Mouse (Mus musculus): ENCODE data around the gene Cab39. TPM values are rescaled to one million over a fixed set of nuclear protein-coding genes. Genes with fewer than 3 reads are reported as not detected.
"Not testable (repeated sequence)": the region's sequence is repeated elsewhere in the genome, so short reads cannot be mapped to it uniquely, and the experiment has no call there.

The Cab39 gene
- polyA plus RNA-seq, 1 experiment from 2014 or later, result 24.1 TPM

GRCm38 (mm10) chr1:85802517-85802916 is 9.3 kb downstream of the Cab39 start:
- Histone ChIP-seq H3K27ac (ENCODE audit: low read length) (no peak overlapping the region), H3K4me3 (ENCODE audit: low read length) (no peak overlapping the region), H3K27me3 (ENCODE audit: control insufficient read depth, insufficient read depth, low read length) (no peaks in the 10 kb centered on the region), H3K36me3 (ENCODE audit: control insufficient read depth, insufficient read depth) (no peaks in the 10 kb centered on the region), H3K4me1 (ENCODE audit: control insufficient read depth, insufficient read depth, low read length) (peaks cover 24% of the 10 kb centered on the region), H3K9me3 (replicated peaks; ENCODE audit: control insufficient read depth, low read length) (no peaks in the 10 kb centered on the region), H3K9ac (ENCODE audit: low read length) (no peak overlapping the region), H3K4me2 (ENCODE audit: low read depth, low read length) (no peak overlapping the region)
- no peak for ATAC-seq (replicated peaks; ENCODE audit: extremely low read depth, insufficient read depth, low FRiP score)
- WGBS, result 91% methylated on average over 1 of the region's 1 CpGs

GRCm38 (mm10) chr1:85804551-85804950 is 11.3 kb downstream of the Cab39 start:
- WGBS, result 86% methylated on average over 8 of the region's 8 CpGs
- Histone ChIP-seq H3K27ac (ENCODE audit: low read length) (no peak overlapping the region), H3K9ac (ENCODE audit: low read length) (no peak overlapping the region), H3K36me3 (ENCODE audit: control insufficient read depth, insufficient read depth) (no peaks in the 10 kb centered on the region), H3K9me3 (replicated peaks; ENCODE audit: control insufficient read depth, low read length) (no peaks in the 10 kb centered on the region), H3K4me1 (ENCODE audit: control insufficient read depth, insufficient read depth, low read length) (peaks cover 25% of the 10 kb centered on the region), H3K27me3 (ENCODE audit: control insufficient read depth, insufficient read depth, low read length) (no peaks in the 10 kb centered on the region), H3K4me2 (ENCODE audit: low read depth, low read length) (no peak overlapping the region), H3K4me3 (ENCODE audit: low read length) (no peak overlapping the region)
- no peak for ATAC-seq (replicated peaks; ENCODE audit: extremely low read depth, insufficient read depth, low FRiP score)

GRCm38 (mm10) chr1:85809256-85809655 is 16.0 kb downstream of the Cab39 start:
- Histone ChIP-seq H3K4me1 (ENCODE audit: control insufficient read depth, insufficient read depth, low read length) (peaks cover 47% of the 10 kb centered on the region), H3K36me3 (ENCODE audit: control insufficient read depth, insufficient read depth) (no peaks in the 10 kb centered on the region), H3K9me3 (replicated peaks; ENCODE audit: control insufficient read depth, low read length) (no peaks in the 10 kb centered on the region), H3K27me3 (ENCODE audit: control insufficient read depth, insufficient read depth, low read length) (no peaks in the 10 kb centered on the region), H3K4me2 (ENCODE audit: low read depth, low read length) (no peak overlapping the region), H3K4me3 (ENCODE audit: low read length) (no peak overlapping the region), H3K27ac (ENCODE audit: low read length) (peak overlapping the region; percentile 15; the same call in 1 of the 2 replicates), H3K9ac (ENCODE audit: low read length) (no peak overlapping the region)
- ATAC-seq (replicated peaks; ENCODE audit: extremely low read depth, insufficient read depth, low FRiP score), result no peak
- 59% methylated on average over 4 of the region's 4 CpGs for WGBS

- peaks cover 43% of the 10 kb centered on the region for H3K4me1 ChIP-seq (ENCODE audit: control insufficient read depth, insufficient read depth, low read length)
- no peaks in the 10 kb centered on the region for H3K36me3 ChIP-seq (ENCODE audit: control insufficient read depth, insufficient read depth)
- H3K9me3 ChIP-seq (replicated peaks; ENCODE audit: control insufficient read depth, low read length), result no peaks in the 10 kb centered on the region
- H3K9ac ChIP-seq (ENCODE audit: low read length), result peak overlapping the region; percentile 1; the same call in 1 of the 2 replicates
- no peaks in the 10 kb centered on the region for H3K27me3 ChIP-seq (ENCODE audit: control insufficient read depth, insufficient read depth, low read length)
- no peak for ATAC-seq (replicated peaks; ENCODE audit: extremely low read depth, insufficient read depth, low FRiP score)
- 45% methylated on average over 2 of the region's 2 CpGs for WGBS
- H3K4me2 ChIP-seq (ENCODE audit: low read depth, low read length), result peak overlapping the region; percentile 8
- no peak overlapping the region for H3K4me3 ChIP-seq (ENCODE audit: low read length)
- peak overlapping the region; percentile 79 for H3K27ac ChIP-seq (ENCODE audit: low read length)
Observed at GRCm38 (mm10) chr1:85810343-85810742, 17.1 kb downstream of the Cab39 start.

GRCm38 (mm10) chr1:85810787-85811186 is 17.5 kb downstream of the Cab39 start:
- Histone ChIP-seq H3K9me3 (replicated peaks; ENCODE audit: control insufficient read depth, low read length) (no peaks in the 10 kb centered on the region), H3K4me2 (ENCODE audit: low read depth, low read length) (no peak overlapping the region), H3K27ac (ENCODE audit: low read length) (peak overlapping the region; percentile 77), H3K9ac (ENCODE audit: low read length) (no peak overlapping the region), H3K36me3 (ENCODE audit: control insufficient read depth, insufficient read depth) (no peaks in the 10 kb centered on the region), H3K27me3 (ENCODE audit: control insufficient read depth, insufficient read depth, low read length) (no peaks in the 10 kb centered on the region), H3K4me1 (ENCODE audit: control insufficient read depth, insufficient read depth, low read length) (peaks cover 43% of the 10 kb centered on the region), H3K4me3 (ENCODE audit: low read length) (no peak overlapping the region)
- no peak for ATAC-seq (replicated peaks; ENCODE audit: extremely low read depth, insufficient read depth, low FRiP score)
- 66% methylated on average over 2 of the region's 2 CpGs for WGBS

- not testable (repeated sequence) for H3K27ac ChIP-seq (ENCODE audit: low read length); H3K9ac ChIP-seq (ENCODE audit: low read length); H3K9me3 ChIP-seq (replicated peaks; ENCODE audit: control insufficient read depth, low read length); H3K4me2 ChIP-seq (ENCODE audit: low read depth, low read length); H3K36me3 ChIP-seq (ENCODE audit: control insufficient read depth, insufficient read depth); H3K27me3 ChIP-seq (ENCODE audit: control insufficient read depth, insufficient read depth, low read length); H3K4me3 ChIP-seq (ENCODE audit: low read length); ATAC-seq (replicated peaks; ENCODE audit: extremely low read depth, insufficient read depth, low FRiP score)
- H3K4me1 ChIP-seq (ENCODE audit: control insufficient read depth, insufficient read depth, low read length), result peaks cover 46% of the 10 kb centered on the region
Observed at GRCm38 (mm10) chr1:85814213-85814612, 21.0 kb downstream of the Cab39 start.

GRCm38 (mm10) chr1:85818121-85818520 is 24.9 kb downstream of the Cab39 start:
- Histone ChIP-seq H3K36me3 (ENCODE audit: control insufficient read depth, insufficient read depth) (peaks cover 24% of the 10 kb centered on the region), H3K27me3 (ENCODE audit: control insufficient read depth, insufficient read depth, low read length) (no peaks in the 10 kb centered on the region), H3K9me3 (replicated peaks; ENCODE audit: control insufficient read depth, low read length) (no peaks in the 10 kb centered on the region), H3K4me1 (ENCODE audit: control insufficient read depth, insufficient read depth, low read length) (peaks cover 33% of the 10 kb centered on the region), H3K9ac (ENCODE audit: low read length) (no peak overlapping the region), H3K4me3 (ENCODE audit: low read length) (no peak overlapping the region), H3K27ac (ENCODE audit: low read length) (no peak overlapping the region), H3K4me2 (ENCODE audit: low read depth, low read length) (no peak overlapping the region)
- 90% methylated on average over 6 of the region's 6 CpGs for WGBS
- ATAC-seq (replicated peaks; ENCODE audit: extremely low read depth, insufficient read depth, low FRiP score), result no peak

- Histone ChIP-seq H3K9ac (ENCODE audit: low read length) (no peak overlapping the region), H3K4me3 (ENCODE audit: low read length) (no peak overlapping the region), H3K9me3 (replicated peaks; ENCODE audit: control insufficient read depth, low read length) (no peaks in the 10 kb centered on the region), H3K27me3 (ENCODE audit: control insufficient read depth, insufficient read depth, low read length) (no peaks in the 10 kb centered on the region), H3K4me1 (ENCODE audit: control insufficient read depth, insufficient read depth, low read length) (peaks cover 25% of the 10 kb centered on the region), H3K36me3 (ENCODE audit: control insufficient read depth, insufficient read depth) (peaks cover 27% of the 10 kb centered on the region), H3K4me2 (ENCODE audit: low read depth, low read length) (no peak overlapping the region), H3K27ac (ENCODE audit: low read length) (no peak overlapping the region)
- WGBS, result 100% methylated on average over 1 of the region's 1 CpGs
- no peak for ATAC-seq (replicated peaks; ENCODE audit: extremely low read depth, insufficient read depth, low FRiP score)
Observed at GRCm38 (mm10) chr1:85819695-85820094, 26.5 kb downstream of the Cab39 start.

GRCm38 (mm10) chr1:85822239-85822638 is 29.0 kb downstream of the Cab39 start:
- H3K9me3 ChIP-seq (replicated peaks; ENCODE audit: control insufficient read depth, low read length), result no peaks in the 10 kb centered on the region
- H3K4me2 ChIP-seq (ENCODE audit: low read depth, low read length), result peak overlapping the region; percentile 48
- ATAC-seq (replicated peaks; ENCODE audit: extremely low read depth, insufficient read depth, low FRiP score), result 0 out of 2 replicates have a peak, but pooled peaks have one; percentile 58
- no peak overlapping the region for H3K4me3 ChIP-seq (ENCODE audit: low read length)
- H3K27ac ChIP-seq (ENCODE audit: low read length), result peak overlapping the region; percentile 80
- H3K4me1 ChIP-seq (ENCODE audit: control insufficient read depth, insufficient read depth, low read length), result peaks cover 19% of the 10 kb centered on the region
- 52% methylated on average over 8 of the region's 8 CpGs for WGBS
- H3K36me3 ChIP-seq (ENCODE audit: control insufficient read depth, insufficient read depth), result peaks cover 29% of the 10 kb centered on the region
- H3K27me3 ChIP-seq (ENCODE audit: control insufficient read depth, insufficient read depth, low read length), result no peaks in the 10 kb centered on the region
- 0 out of 2 replicates have a peak overlapping the region, but pooled peaks have one; percentile 14 for H3K9ac ChIP-seq (ENCODE audit: low read length)
